Mouse (Mus musculus): Measurements from ENCODE around the gene Dnajc22. TPM values are rescaled to one million over a fixed set of nuclear protein-coding genes. Genes with fewer than 3 reads are reported as not detected.

Gene Dnajc22
- polyA plus RNA-seq, 1 experiment from 2014 or later: 0.75 TPM

DNA sequence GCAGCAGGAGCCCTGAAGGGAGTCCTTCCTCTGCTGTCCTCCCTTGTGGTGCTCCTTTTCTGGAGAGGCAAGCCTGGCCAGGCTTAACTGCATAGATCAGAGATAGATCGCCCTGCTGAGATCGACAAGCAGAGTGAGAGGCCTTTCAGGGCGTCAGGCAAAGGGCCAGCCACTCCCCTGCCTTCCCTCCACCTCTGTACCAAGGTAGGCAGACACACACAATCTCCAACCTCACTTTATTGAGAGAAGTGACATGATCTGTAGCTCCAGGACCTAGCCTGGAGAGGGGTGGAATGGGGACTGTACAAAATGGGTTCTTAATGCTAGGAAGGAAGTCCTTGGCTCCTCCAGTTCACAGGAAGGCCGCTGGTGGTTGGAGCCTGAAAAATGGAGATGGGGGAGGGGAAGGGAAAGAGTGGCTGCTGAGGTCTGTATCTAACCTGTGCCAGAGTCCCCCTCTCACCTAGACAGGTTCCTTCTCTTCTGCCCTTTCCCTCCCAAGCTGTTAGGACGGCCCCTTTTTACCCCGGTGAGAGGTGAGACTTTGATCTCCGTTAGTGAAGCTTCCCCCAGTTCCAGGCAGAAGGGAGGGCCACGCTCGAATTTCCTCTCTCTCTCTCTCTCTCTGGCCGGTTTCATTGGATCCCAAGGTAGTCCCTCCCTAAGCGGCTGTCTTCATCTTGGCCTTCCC is 9.0 kb upstream of the Dnajc22 start:
- Histone ChIP-seq H3K4me2 (ENCODE audit: low read length) (no peak overlapping the region), H3K4me3 (ENCODE audit: low read depth, low read length) (no peak overlapping the region)

GRCm38 (mm10) chr15:99084618-99085017 is 8.4 kb upstream of the Dnajc22 start:
- Histone ChIP-seq H3K4me3 (ENCODE audit: low read depth, low read length) (no peak overlapping the region), H3K9me3 (replicated peaks; ENCODE audit: control insufficient read depth, low read length, poor library complexity, severe bottlenecking) (no peaks in the 10 kb centered on the region), H3K27me3 (ENCODE audit: control insufficient read depth, insufficient read depth, low read depth, low read length) (peaks cover 38% of the 10 kb centered on the region), H3K4me2 (ENCODE audit: low read length) (no peak overlapping the region), H3K9ac (ENCODE audit: low read depth, low read length) (no peak overlapping the region), H3K4me1 (ENCODE audit: control insufficient read depth, insufficient read depth, low read length) (no peaks in the 10 kb centered on the region), H3K36me3 (ENCODE audit: control insufficient read depth, insufficient read depth, low read length) (no peaks in the 10 kb centered on the region), H3K27ac (ENCODE audit: low read length) (no peak overlapping the region)
- no peak for ATAC-seq
- 9% methylated on average over 19 of the region's 19 CpGs for WGBS

More for the DNA sequence above, 9.0 kb upstream of the Dnajc22 start:
- Histone ChIP-seq H3K27ac (ENCODE audit: low read length) (no peak overlapping the region), H3K36me3 (ENCODE audit: control insufficient read depth, insufficient read depth, low read length) (no peaks in the 10 kb centered on the region), H3K27me3 (ENCODE audit: control insufficient read depth, insufficient read depth, low read depth, low read length) (peaks cover 33% of the 10 kb centered on the region), H3K9ac (ENCODE audit: low read depth, low read length) (no peak overlapping the region), H3K9me3 (replicated peaks; ENCODE audit: control insufficient read depth, low read length, poor library complexity, severe bottlenecking) (no peaks in the 10 kb centered on the region), H3K4me1 (ENCODE audit: control insufficient read depth, insufficient read depth, low read length) (no peaks in the 10 kb centered on the region)
- ATAC-seq: no peak
- 9% methylated on average over 11 of the region's 11 CpGs for WGBS

DNA sequence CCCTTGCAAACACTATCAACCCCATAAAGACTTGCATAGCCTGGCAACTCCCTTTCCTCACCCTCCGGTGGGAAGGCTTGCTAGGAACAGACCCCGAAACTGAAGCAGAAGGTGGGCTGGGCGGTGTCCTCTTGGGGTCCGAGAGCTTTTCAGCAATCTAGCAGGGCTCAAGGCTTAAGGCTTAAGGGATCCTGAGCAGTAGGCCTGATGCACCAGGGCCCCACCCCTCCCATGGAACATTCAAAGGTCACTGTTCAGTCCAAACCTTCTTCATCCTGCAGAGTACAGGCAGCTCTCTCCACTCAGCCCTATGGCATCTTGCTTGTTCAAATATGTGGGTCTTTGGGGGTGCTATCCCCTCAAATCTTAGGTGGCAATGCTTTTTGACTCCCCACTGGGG is 7.0 kb upstream of the Dnajc22 start:
- Histone ChIP-seq H3K9me3 (replicated peaks; ENCODE audit: control insufficient read depth, low read length, poor library complexity, severe bottlenecking) (no peaks in the 10 kb centered on the region), H3K27ac (ENCODE audit: low read length) (no peak overlapping the region), H3K36me3 (ENCODE audit: control insufficient read depth, insufficient read depth, low read length) (no peaks in the 10 kb centered on the region), H3K27me3 (ENCODE audit: control insufficient read depth, insufficient read depth, low read depth, low read length) (peaks cover 39% of the 10 kb centered on the region), H3K4me1 (ENCODE audit: control insufficient read depth, insufficient read depth, low read length) (no peaks in the 10 kb centered on the region; the same call in 1 of the 2 replicates), H3K4me2 (ENCODE audit: low read length) (no peak overlapping the region), H3K9ac (ENCODE audit: low read depth, low read length) (no peak overlapping the region), H3K4me3 (ENCODE audit: low read depth, low read length) (no peak overlapping the region)
- 63% methylated on average over 4 of the region's 4 CpGs for whole genome bisulfite sequencing
- ATAC-seq: no peak

DNA sequence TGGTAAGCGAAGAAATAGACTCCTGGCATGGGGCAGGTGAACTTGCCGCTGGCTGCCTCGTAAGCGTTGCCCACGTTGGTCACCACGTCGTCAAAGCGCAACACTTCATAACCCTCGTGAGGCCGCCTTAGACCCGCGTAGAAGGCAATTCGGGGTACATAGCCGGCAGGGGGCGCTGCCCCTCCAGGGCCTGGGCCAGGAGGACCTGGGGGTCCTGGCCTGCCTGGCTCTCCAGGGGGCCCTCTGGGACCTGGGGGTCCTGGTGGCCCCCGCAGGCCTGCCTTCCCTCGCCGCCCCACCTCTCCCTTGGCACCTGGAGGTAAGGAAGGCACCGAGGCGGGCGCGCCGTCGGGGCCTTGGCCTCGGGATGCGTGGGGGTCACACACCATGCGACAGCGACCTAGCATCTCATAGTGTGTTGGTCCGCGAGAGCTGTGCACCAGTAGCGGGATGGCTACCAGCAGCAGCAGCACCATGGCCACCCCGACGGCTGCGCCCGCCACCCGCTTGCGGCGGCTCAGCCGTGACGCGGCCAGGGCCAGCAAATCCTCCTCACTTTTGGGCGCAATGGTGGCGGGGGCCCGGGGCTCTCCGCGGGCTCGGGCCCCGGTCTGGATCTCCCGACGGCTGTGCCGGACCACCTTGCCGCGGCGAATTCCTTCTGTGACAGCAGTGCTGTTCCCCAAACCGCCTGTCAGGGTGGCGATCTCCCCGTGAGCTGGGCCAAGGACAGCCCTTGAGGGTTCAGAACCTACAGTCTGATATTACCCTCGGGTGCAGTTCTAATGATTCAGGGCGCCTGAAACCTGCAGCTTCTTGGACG is 5.5 kb upstream of the Dnajc22 start, which contains the start of gene C1ql4:
Gene C1ql4 (minus strand): TSS at position 565 of the 823 bp plus-strand sequence.
- H3K27ac ChIP-seq (ENCODE audit: low read length): no peak within 1 kb of the TSS
- H3K27me3 ChIP-seq (ENCODE audit: control insufficient read depth, insufficient read depth, low read depth, low read length): peaks cover 39% of the 10 kb centered on the region
- 0 out of 2 replicates have a peak within 1 kb of the TSS, but pooled peaks have one; percentile 2 for H3K9ac ChIP-seq (ENCODE audit: low read depth, low read length)
- WGBS: 9% methylated on average over 49 of the region's 60 CpGs
- H3K4me3 ChIP-seq (ENCODE audit: low read depth, low read length): peak within 1 kb of the TSS; percentile 30
- no peaks in the 10 kb centered on the region; the same call in 1 of the 2 replicates for H3K4me1 ChIP-seq (ENCODE audit: control insufficient read depth, insufficient read depth, low read length)
- peak within 1 kb of the TSS; percentile 45 for H3K4me2 ChIP-seq (ENCODE audit: low read length)
- no peaks in the 10 kb centered on the region for H3K9me3 ChIP-seq (replicated peaks; ENCODE audit: control insufficient read depth, low read length, poor library complexity, severe bottlenecking)
- ATAC-seq: no peak
- H3K36me3 ChIP-seq (ENCODE audit: control insufficient read depth, insufficient read depth, low read length): no peaks in the 10 kb centered on the region

DNA sequence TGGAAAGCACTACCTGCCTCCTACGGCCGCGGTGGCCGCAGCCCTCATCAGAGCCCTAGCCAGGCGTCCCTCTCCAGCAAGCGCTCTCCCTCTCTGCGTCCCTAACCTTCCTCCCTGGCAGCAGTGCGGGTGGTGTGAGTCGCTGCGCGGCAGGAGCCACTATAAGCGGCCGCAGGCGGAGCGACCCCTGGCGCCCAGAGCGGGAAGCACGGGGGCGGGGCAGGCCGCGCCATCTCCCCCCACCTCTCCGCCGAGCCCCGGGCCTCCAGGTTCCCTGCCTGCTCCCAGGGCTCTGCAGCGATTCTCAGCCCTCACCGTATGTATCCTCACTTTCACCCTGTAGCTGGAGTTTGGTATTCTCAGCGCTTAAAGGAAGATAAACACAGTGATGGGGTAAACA is 4.7 kb upstream of the Dnajc22 start:
- H3K4me2 ChIP-seq (ENCODE audit: low read length): peak overlapping the region; percentile 45
- H3K36me3 ChIP-seq (ENCODE audit: control insufficient read depth, insufficient read depth, low read length): no peaks in the 10 kb centered on the region
- peak; percentile 44; the same call in 1 of the 2 replicates for ATAC-seq
- peak overlapping the region; percentile 30 for H3K4me3 ChIP-seq (ENCODE audit: low read depth, low read length)
- H3K4me1 ChIP-seq (ENCODE audit: control insufficient read depth, insufficient read depth, low read length): peaks cover 3% of the 10 kb centered on the region
- H3K27ac ChIP-seq (ENCODE audit: low read length): no peak overlapping the region
- 0 out of 2 replicates have a peak overlapping the region, but pooled peaks have one; percentile 2 for H3K9ac ChIP-seq (ENCODE audit: low read depth, low read length)
- under 1% methylated on average over 23 of the region's 27 CpGs for WGBS
- peaks cover 39% of the 10 kb centered on the region for H3K27me3 ChIP-seq (ENCODE audit: control insufficient read depth, insufficient read depth, low read depth, low read length)
- no peaks in the 10 kb centered on the region for H3K9me3 ChIP-seq (replicated peaks; ENCODE audit: control insufficient read depth, low read length, poor library complexity, severe bottlenecking)

GRCm38 (mm10) chr15:99089069-99089468 is 3.9 kb upstream of the Dnajc22 start:
- Histone ChIP-seq H3K4me2 (ENCODE audit: low read length) (no peak overlapping the region), H3K4me1 (ENCODE audit: control insufficient read depth, insufficient read depth, low read length) (peaks cover 8% of the 10 kb centered on the region), H3K4me3 (ENCODE audit: low read depth, low read length) (no peak overlapping the region), H3K36me3 (ENCODE audit: control insufficient read depth, insufficient read depth, low read length) (no peaks in the 10 kb centered on the region), H3K9me3 (replicated peaks; ENCODE audit: control insufficient read depth, low read length, poor library complexity, severe bottlenecking) (no peaks in the 10 kb centered on the region), H3K27me3 (ENCODE audit: control insufficient read depth, insufficient read depth, low read depth, low read length) (peaks cover 36% of the 10 kb centered on the region), H3K9ac (ENCODE audit: low read depth, low read length) (no peak overlapping the region), H3K27ac (ENCODE audit: low read length) (no peak overlapping the region)
- 8% methylated on average over 14 of the region's 14 CpGs for WGBS
- no peak for ATAC-seq

GRCm38 (mm10) chr15:99093291-99094258 is 605 bp downstream of the Dnajc22 start:
- 1% methylated on average over 56 of the region's 56 CpGs for WGBS
- peak overlapping the region; percentile 25; the same call in 1 of the 2 replicates for H3K27ac ChIP-seq (ENCODE audit: low read length)
- peaks cover 35% of the 10 kb centered on the region for H3K4me1 ChIP-seq (ENCODE audit: control insufficient read depth, insufficient read depth, low read length)
- no peaks in the 10 kb centered on the region for H3K36me3 ChIP-seq (ENCODE audit: control insufficient read depth, insufficient read depth, low read length)
- H3K4me3 ChIP-seq (ENCODE audit: low read depth, low read length): peak overlapping the region; percentile 51
- peaks cover 24% of the 10 kb centered on the region for H3K27me3 ChIP-seq (ENCODE audit: control insufficient read depth, insufficient read depth, low read depth, low read length)
- peak overlapping the region; percentile 89 for H3K4me2 ChIP-seq (ENCODE audit: low read length)
- no peaks in the 10 kb centered on the region for H3K9me3 ChIP-seq (replicated peaks; ENCODE audit: control insufficient read depth, low read length, poor library complexity, severe bottlenecking)
- H3K9ac ChIP-seq (ENCODE audit: low read depth, low read length): peak overlapping the region; percentile 70
- ATAC-seq: peak; percentile 37; the same call in 1 of the 2 replicates

DNA sequence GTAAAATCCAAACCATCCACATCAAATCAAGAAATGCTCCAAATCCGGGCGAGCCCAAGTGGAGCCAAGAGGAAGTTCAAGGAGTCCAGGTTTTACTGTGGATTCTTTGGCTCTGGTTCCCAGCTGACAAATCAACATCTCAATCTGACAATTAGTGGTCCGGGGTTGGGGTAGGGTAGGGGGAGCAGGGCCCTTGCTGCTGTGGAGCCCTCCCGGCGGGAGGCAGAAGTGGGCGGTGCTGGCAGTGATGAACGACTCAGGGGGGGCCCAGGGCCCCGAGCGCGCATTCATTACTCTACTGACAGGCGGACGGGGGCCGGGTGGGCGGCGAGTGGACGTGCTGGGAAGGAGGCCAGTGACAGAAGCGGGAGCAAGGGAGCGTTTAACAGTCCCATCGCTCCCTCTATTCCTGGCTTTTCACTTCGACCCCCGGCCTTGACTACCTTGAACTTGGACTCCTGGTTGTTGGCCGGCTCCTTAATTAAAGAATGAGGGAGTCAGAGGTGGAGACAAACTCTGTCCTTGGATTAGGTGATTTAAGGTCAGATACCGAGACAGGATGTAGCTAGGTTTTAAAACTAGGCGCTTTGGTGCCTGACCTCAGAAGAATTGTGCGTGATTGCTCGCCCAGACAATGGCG is 1.8 kb downstream of the Dnajc22 start:
- H3K9ac ChIP-seq (ENCODE audit: low read depth, low read length): no peak overlapping the region
- H3K9me3 ChIP-seq (replicated peaks; ENCODE audit: control insufficient read depth, low read length, poor library complexity, severe bottlenecking): no peaks in the 10 kb centered on the region
- peaks cover 27% of the 10 kb centered on the region for H3K27me3 ChIP-seq (ENCODE audit: control insufficient read depth, insufficient read depth, low read depth, low read length)
- H3K4me3 ChIP-seq (ENCODE audit: low read depth, low read length): no peak overlapping the region
- ATAC-seq: 0 out of 2 replicates have a peak, but pooled peaks have one; percentile 40
- H3K36me3 ChIP-seq (ENCODE audit: control insufficient read depth, insufficient read depth, low read length): no peaks in the 10 kb centered on the region
- H3K4me1 ChIP-seq (ENCODE audit: control insufficient read depth, insufficient read depth, low read length): peaks cover 37% of the 10 kb centered on the region
- 1% methylated on average over 24 of the region's 27 CpGs for WGBS
- no peak overlapping the region for H3K27ac ChIP-seq (ENCODE audit: low read length)
- H3K4me2 ChIP-seq (ENCODE audit: low read length): peak overlapping the region; percentile 7; the same call in 1 of the 2 replicates
